Mouse (Mus musculus): ENCODE measurements around the gene Zfp712. TPM values are rescaled to one million over a fixed set of nuclear protein-coding genes. Genes with fewer than 3 reads are reported as not detected.

Gene Zfp712
- 5.2 and 5.6 TPM in 2 replicates for polyA plus RNA-seq (2016; fragmentation: Nextera tagmentation; extraction: Ambion mirVana)

DNA sequence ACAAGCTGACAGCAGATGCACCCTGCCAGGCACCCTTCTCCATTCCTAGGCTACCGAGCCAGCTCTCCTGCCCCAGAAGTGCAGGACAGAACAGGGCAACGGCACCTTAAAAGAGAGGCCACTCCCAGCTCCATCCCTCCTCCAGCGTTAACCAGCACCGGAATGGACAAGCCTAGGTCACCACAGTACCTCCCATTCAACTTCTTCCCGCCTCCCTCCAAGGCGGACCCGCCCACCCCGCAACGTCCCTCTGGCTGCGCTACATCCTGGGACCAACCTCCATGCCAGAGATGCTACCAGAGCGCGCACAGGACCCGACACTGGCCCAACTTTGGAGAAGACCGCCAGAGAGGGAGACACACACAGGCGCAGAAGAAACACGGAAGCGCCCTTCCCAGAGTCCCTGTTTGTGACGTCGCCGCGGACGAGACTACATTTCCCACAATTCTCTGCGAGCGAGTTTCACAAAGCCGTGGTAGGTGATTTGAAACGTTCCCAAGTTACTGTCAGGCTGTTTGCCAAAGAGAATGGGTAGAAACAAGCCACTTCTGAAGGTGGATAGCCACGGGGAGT lies at the start of gene Zfp712:
Gene Zfp712 (minus strand): TSS at position 385 of the 573 bp plus-strand sequence.
- H3K36me3 ChIP-seq: no peaks in the 10 kb centered on the region
- peaks cover 14% of the 10 kb centered on the region for H3K9me3 ChIP-seq
- no peaks in the 10 kb centered on the region for H3K27me3 ChIP-seq
- peak; percentile 96 for ATAC-seq (ENCODE audit: low FRiP score, low read depth)
- peaks cover 7% of the 10 kb centered on the region for H3K4me1 ChIP-seq
- H3K9ac ChIP-seq (replicated peaks): peak within 1 kb of the TSS; percentile 60
- 1% methylated on average over 27 of the region's 27 CpGs for WGBS
- H3K4me3 ChIP-seq: peak within 1 kb of the TSS; percentile 80
- peak within 1 kb of the TSS; percentile 65 for H3K4me2 ChIP-seq (replicated peaks)
- peak within 1 kb of the TSS; percentile 77 for H3K27ac ChIP-seq (replicated peaks)

GRCm38 (mm10) chr13:67108821-67109206 lies 47.8 kb upstream of the Zfp712 start:
- 8% methylated on average over 9 of the region's 9 CpGs for WGBS
- Histone ChIP-seq H3K9ac (replicated peaks) (no peak overlapping the region), H3K4me3 (peak overlapping the region; percentile 64), H3K27me3 (no peaks in the 10 kb centered on the region), H3K9me3 (no peaks in the 10 kb centered on the region), H3K27ac (replicated peaks) (no peak overlapping the region), H3K36me3 (peaks cover 9% of the 10 kb centered on the region; the same call in 1 of the 2 replicates), H3K4me2 (replicated peaks) (peak overlapping the region; percentile 68), H3K4me1 (0 out of 2 replicates have a peak, but pooled peaks cover 5% of the 10 kb centered on the region)
- no peak for ATAC-seq (ENCODE audit: low FRiP score, low read depth)

DNA sequence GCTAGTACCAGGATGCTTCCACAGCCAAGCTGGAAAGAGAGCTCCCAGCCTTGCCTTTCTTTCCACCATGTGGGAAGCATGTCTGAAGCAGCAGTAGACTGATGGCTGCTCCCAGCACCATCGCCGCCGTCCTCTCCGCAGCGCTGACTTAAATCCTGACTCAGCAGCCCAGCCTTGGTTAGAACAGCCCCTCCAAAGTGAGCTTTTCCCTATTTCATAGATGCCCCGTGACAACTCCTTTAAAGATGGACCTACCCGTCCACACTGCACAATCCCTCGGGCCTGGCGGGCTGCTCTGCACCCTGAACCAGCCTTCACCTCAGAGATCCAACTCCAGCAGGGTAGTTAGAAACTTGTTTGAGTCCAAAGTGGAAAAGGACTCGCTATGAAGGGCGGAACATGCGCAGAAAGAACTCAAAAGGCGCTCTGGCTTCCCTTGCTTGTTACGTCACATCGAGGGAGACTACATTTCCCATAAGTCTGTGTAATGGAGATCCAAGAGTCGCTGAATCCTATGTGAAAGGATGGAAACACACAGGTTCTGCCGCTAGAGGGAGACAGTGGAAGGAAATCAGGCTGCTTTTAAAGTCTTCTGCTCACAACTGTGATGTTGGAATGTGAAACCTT lies 47.3 kb upstream of the Zfp712 start, which contains the start of gene Gm28557:
Gene Gm28557 (minus strand): TSS at position 411 of the 627 bp plus-strand sequence.
- Histone ChIP-seq H3K27ac (replicated peaks) (0 out of 2 replicates have a peak within 1 kb of the TSS, but pooled peaks have one; percentile 25), H3K9ac (replicated peaks) (peak within 1 kb of the TSS; percentile 65), H3K36me3 (peaks cover 9% of the 10 kb centered on the region; the same call in 1 of the 2 replicates), H3K4me2 (replicated peaks) (peak within 1 kb of the TSS; percentile 68), H3K27me3 (no peaks in the 10 kb centered on the region), H3K4me3 (peak within 1 kb of the TSS; percentile 64), H3K9me3 (no peaks in the 10 kb centered on the region), H3K4me1 (0 out of 2 replicates have a peak, but pooled peaks cover 5% of the 10 kb centered on the region)
- ATAC-seq (ENCODE audit: low FRiP score, low read depth): peak; percentile 97
- 0% methylated on average over 17 of the region's 17 CpGs for WGBS

DNA sequence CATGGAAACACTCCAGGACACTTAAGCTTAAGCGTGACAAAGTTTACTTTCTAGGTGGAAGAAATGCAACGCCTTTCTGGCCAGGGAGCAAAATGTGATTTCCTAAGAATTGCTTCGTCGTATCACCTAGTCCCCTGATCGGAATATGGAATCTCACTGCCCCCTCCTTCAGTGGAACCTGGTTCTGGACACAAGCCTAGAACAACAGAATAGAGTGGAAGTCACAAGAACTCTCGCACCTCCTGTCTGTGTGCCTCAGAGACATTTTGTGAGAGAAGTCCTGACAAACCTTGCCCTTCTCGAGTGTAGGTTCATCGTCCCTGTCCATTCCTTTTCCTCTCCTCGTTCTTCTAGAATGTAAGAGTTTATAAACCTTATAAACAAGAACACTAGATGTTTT lies 46.7 kb upstream of the Zfp712 start:
- Histone ChIP-seq H3K9me3 (no peaks in the 10 kb centered on the region), H3K9ac (replicated peaks) (peak overlapping the region; percentile 65), H3K4me3 (peak overlapping the region; percentile 64), H3K27me3 (no peaks in the 10 kb centered on the region), H3K36me3 (peaks cover 9% of the 10 kb centered on the region; the same call in 1 of the 2 replicates), H3K4me2 (replicated peaks) (peak overlapping the region; percentile 68), H3K27ac (replicated peaks) (no peak overlapping the region), H3K4me1 (0 out of 2 replicates have a peak, but pooled peaks cover 5% of the 10 kb centered on the region)
- WGBS: 71% methylated on average over 9 of the region's 9 CpGs
- ATAC-seq (ENCODE audit: low FRiP score, low read depth): peak; percentile 0; the same call in 1 of the 2 replicates

GRCm38 (mm10) chr13:67097876-67098275 lies 36.9 kb upstream of the Zfp712 start, which contains the start of gene Zfp708:
Zfp708 (minus strand) TSS chr13:67097976.
- no peak for ATAC-seq (ENCODE audit: low FRiP score, low read depth)
- Histone ChIP-seq H3K27me3 (no peaks in the 10 kb centered on the region), H3K9me3 (no peaks in the 10 kb centered on the region), H3K27ac (replicated peaks) (no peak within 1 kb of the TSS), H3K4me2 (replicated peaks) (no peak within 1 kb of the TSS), H3K36me3 (no peaks in the 10 kb centered on the region), H3K4me1 (no peaks in the 10 kb centered on the region), H3K4me3 (no peak within 1 kb of the TSS), H3K9ac (replicated peaks) (no peak within 1 kb of the TSS)
- WGBS: 91% methylated on average over 10 of the region's 10 CpGs

DNA sequence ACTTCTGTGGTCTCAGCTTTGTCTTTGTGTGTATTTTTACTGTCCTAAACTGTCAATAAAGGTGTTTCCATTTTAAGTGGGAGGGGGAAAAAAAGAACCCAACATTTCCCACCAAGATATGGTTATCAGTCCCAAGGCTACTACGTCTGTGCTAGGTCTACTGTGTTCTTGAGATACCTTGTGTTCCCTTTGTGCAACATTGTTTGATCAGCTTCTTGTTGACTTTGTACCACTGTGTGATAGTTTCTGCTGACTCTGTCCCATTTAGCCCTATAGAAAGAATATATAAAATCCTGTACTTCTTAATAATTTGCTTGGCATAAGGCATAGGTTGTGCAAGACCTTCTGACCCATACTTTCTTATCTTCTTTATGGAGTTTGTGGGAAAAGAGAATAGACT lies 29.2 kb upstream of the Zfp712 start:
- H3K9me3 ChIP-seq: no peaks in the 10 kb centered on the region
- H3K36me3 ChIP-seq: no peaks in the 10 kb centered on the region
- no peaks in the 10 kb centered on the region for H3K27me3 ChIP-seq
- no peaks in the 10 kb centered on the region for H3K4me1 ChIP-seq
- no peak overlapping the region for H3K27ac ChIP-seq (replicated peaks)
- H3K4me3 ChIP-seq: no peak overlapping the region
- no peak overlapping the region for H3K4me2 ChIP-seq (replicated peaks)
- ATAC-seq (ENCODE audit: low FRiP score, low read depth): no peak
- no peak overlapping the region for H3K9ac ChIP-seq (replicated peaks)
- WGBS: 71% methylated on average over 1 of the region's 1 CpGs

DNA sequence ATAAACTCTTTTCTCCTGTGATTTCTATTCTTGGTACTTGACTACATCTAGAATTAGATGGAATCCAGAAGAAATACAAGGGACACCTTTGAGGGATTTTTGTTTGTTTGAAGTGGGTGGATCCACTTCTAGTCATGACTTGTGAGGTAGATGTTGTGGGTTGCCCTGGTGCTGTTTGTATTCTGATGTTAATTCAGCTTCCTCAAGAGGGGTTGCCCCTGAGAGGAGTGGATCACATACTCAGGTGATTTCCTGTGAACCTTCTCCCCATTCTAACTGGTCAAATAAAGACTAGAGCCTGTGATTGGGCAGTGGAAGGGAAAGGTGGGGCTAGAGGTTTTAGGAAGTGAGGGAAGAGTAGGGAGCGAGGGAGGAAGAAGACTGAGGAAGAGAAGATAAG lies 21.0 kb upstream of the Zfp712 start:
- peaks cover 8% of the 10 kb centered on the region for H3K4me1 ChIP-seq
- H3K4me2 ChIP-seq (replicated peaks): peak overlapping the region; percentile 66
- peak overlapping the region; percentile 68; the same call in 1 of the 2 replicates for H3K4me3 ChIP-seq
- no peak for ATAC-seq (ENCODE audit: low FRiP score, low read depth)
- 79% methylated on average over 1 of the region's 1 CpGs for WGBS
- no peak overlapping the region for H3K27ac ChIP-seq (replicated peaks)
- peaks cover 20% of the 10 kb centered on the region for H3K36me3 ChIP-seq
- no peak overlapping the region for H3K9ac ChIP-seq (replicated peaks)
- H3K27me3 ChIP-seq: no peaks in the 10 kb centered on the region
- peaks cover 20% of the 10 kb centered on the region for H3K9me3 ChIP-seq

DNA sequence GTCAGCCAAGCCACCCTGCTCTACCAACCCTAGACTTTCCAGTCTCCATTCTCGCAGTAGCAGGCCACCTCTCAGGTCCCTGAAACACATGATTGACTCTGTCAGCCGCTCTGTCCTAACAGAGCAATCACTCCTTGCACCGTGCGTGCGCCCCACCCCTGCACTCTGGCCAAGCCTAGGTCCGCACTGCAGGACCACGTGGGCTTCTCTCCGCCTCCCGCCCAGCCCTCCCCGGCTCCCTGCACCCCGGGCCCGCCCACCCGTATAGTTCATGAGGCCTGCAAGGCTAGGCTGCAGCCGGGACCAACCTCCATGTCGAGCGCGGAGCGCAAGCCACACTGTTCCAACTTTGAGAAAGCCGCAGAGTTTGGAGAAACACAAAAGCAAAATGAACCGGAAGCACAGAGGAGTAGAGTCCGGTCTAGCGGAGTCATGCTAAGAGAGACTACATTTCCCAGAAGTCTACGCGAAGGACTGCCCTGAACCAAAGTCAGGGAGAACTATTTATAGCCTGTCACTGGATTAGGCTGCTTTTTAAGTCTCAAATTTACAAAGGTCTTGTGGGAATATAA lies 20.3 kb upstream of the Zfp712 start:
- H3K27me3 ChIP-seq: no peaks in the 10 kb centered on the region
- H3K4me3 ChIP-seq: peak overlapping the region; percentile 68
- peak overlapping the region; percentile 66 for H3K4me2 ChIP-seq (replicated peaks)
- ATAC-seq (ENCODE audit: low FRiP score, low read depth): peak; percentile 99
- WGBS: under 1% methylated on average over 24 of the region's 24 CpGs
- H3K27ac ChIP-seq (replicated peaks): peak overlapping the region; percentile 82
- peak overlapping the region; percentile 71 for H3K9ac ChIP-seq (replicated peaks)
- H3K36me3 ChIP-seq: peaks cover 25% of the 10 kb centered on the region
- peaks cover 20% of the 10 kb centered on the region for H3K9me3 ChIP-seq
- peaks cover 8% of the 10 kb centered on the region for H3K4me1 ChIP-seq

DNA sequence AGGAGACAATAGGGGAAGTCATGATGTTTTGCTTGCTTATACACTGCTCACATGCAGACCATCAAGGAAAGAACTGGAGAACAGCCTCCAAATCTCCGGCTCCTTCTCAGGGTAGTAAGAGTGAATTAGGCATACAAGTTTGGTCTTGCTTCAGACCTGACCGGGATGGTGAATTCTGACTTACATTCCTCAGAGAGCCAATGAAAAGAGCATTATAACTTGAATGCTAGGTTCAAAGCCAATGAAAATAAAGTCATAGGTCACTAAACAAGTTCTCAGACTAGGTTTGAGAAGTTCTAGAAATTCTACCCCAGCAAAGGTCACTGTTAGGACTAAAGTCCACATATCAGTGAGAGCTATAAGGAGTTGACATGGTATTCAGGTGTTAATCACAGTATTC lies 16.3 kb upstream of the Zfp712 start:
- Histone ChIP-seq H3K9ac (replicated peaks) (no peak overlapping the region), H3K9me3 (peaks cover 44% of the 10 kb centered on the region), H3K27ac (replicated peaks) (no peak overlapping the region), H3K36me3 (peaks cover 57% of the 10 kb centered on the region), H3K27me3 (no peaks in the 10 kb centered on the region), H3K4me1 (peaks cover 8% of the 10 kb centered on the region), H3K4me2 (replicated peaks) (no peak overlapping the region), H3K4me3 (no peak overlapping the region)
- no peak for ATAC-seq (ENCODE audit: low FRiP score, low read depth)
- WGBS: 96% methylated on average over 2 of the region's 2 CpGs

DNA sequence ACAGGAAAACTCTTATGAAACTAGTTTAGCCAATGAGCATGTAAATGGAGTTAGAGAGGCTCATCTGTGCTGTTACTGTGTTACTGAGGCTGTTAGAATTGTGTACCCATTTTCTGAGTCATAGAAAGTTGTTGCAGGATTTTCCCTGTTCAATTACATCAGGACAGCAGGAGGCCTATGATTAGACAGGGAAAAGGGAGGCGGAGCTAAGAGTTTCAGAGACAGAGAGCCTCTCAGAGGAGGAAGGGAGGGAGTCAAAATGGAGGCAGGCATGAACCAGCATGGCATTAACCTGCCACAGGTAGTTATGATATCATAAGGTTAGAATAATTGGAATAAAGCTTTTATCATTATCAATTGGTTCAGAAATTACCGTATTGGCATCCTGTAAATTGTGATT lies 11.8 kb upstream of the Zfp712 start:
- 84% methylated on average over 2 of the region's 2 CpGs for WGBS
- H3K36me3 ChIP-seq: peaks cover 73% of the 10 kb centered on the region
- ATAC-seq (ENCODE audit: low FRiP score, low read depth): no peak

DNA sequence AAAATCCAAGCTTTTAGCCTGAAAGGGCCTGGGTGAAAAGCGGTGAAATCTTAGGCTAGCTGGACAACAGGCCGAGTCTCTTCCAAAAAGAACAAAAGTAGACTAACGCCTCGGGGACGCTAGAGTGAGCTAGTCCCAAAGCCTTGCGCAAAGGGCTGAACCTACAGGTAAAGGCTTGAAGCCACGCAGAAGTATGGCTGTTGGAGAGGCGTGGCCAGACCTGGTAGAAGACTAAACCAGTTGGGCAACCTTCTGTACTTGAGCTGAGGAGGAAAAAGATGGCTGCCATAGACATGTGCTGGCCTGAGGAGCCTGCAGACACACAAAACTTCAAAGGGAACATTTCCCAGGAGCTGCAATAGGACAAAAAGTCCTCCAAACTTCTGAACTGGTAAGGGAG lies 4.4 kb upstream of the Zfp712 start:
- Histone ChIP-seq H3K4me1 (peaks cover 2% of the 10 kb centered on the region), H3K9me3 (peaks cover 19% of the 10 kb centered on the region), H3K4me3 (no peak overlapping the region), H3K36me3 (peaks cover 23% of the 10 kb centered on the region), H3K9ac (replicated peaks) (no peak overlapping the region), H3K27ac (replicated peaks) (no peak overlapping the region), H3K4me2 (replicated peaks) (no peak overlapping the region), H3K27me3 (no peaks in the 10 kb centered on the region)
- no peak for ATAC-seq (ENCODE audit: low FRiP score, low read depth)
- WGBS: 87% methylated on average over 8 of the region's 8 CpGs

More for the DNA sequence above, 11.8 kb upstream of the Zfp712 start:
- Histone ChIP-seq H3K4me2 (replicated peaks) (no peak overlapping the region), H3K27me3 (no peaks in the 10 kb centered on the region), H3K9me3 (peaks cover 55% of the 10 kb centered on the region), H3K4me3 (no peak overlapping the region), H3K4me1 (no peaks in the 10 kb centered on the region), H3K9ac (replicated peaks) (no peak overlapping the region), H3K27ac (replicated peaks) (no peak overlapping the region)

DNA sequence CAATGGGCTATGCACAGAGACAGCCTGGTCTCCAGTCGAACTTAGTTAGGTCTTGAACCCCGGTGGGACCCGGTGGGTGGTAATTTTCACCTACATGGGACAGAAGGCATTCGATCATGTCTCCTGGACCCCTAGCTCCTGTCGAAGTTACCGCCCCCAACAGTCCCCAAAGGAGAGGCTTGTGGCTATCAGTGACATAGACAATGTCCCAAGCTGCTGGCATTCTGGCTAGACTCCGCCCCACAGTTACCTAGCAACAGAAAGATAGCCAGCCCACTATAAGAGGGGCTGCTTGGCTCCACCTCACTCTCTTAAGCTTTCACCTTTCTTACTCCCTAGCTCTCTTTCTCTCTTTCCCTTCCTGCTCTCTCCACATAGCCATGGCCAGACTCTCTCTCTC lies 1.5 kb upstream of the Zfp712 start:
- H3K27ac ChIP-seq (replicated peaks): no peak overlapping the region
- no peak overlapping the region for H3K4me3 ChIP-seq
- no peak for ATAC-seq (ENCODE audit: low FRiP score, low read depth)
- H3K4me2 ChIP-seq (replicated peaks): no peak overlapping the region
- peaks cover 3% of the 10 kb centered on the region; the same call in 1 of the 2 replicates for H3K36me3 ChIP-seq
- H3K4me1 ChIP-seq: peaks cover 7% of the 10 kb centered on the region
- no peaks in the 10 kb centered on the region for H3K27me3 ChIP-seq
- no peak overlapping the region for H3K9ac ChIP-seq (replicated peaks)
- 59% methylated on average over 7 of the region's 7 CpGs for WGBS
- peaks cover 9% of the 10 kb centered on the region; the same call in 1 of the 2 replicates for H3K9me3 ChIP-seq

Data from midbrain, embryonic 12.5 days (tissue).